Mouse (Mus musculus) heart, adult 18-20 months (tissue): Measurements from ENCODE around the gene Iqschfp. TPM values are rescaled to one million over a fixed set of nuclear protein-coding genes. Genes with fewer than 3 reads are reported as not detected.

Experiments
- DNase-seq, 2 experiments: peaks; one replicate each; pipeline ENCODE4 v3.0.0; 2021 to 2022; ENCODE audit warnings: mixed read lengths in 1 of 2
- total RNA-seq, 2 experiments: library from RNA; stranded (reverse); gene quantifications; 2 replicates each; pipeline ENCODE4 v1.2.3; 2021

Iqschfp gene
- total RNA-seq, 2 experiments from 2014 or later = not detected

- no peak for DNase-seq
Measured at GRCm38 (mm10) chr3:68574097-68574496, 682.1 kb downstream of the Iqschfp start.

DNA sequence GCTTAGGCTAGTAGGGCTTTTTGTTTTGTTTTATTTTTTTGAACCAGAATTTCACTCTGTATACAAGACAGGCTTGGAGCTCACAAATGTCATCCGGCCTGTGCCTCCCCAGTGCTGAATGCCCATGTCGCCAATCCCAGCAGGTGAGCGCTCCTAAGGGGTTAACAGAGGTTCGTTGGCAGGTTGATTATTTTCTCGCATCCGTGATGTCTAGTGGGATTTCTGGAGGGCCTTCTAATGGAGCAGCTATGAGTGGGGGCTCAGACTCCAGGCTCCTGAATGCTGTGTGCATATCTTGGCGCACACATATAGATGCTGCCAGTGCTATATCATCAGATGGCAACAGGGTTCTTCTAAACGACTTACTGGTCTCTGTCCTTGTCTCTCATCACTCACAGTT lies 682.5 kb downstream of the Iqschfp start:
- DNase-seq = no peak

DNA sequence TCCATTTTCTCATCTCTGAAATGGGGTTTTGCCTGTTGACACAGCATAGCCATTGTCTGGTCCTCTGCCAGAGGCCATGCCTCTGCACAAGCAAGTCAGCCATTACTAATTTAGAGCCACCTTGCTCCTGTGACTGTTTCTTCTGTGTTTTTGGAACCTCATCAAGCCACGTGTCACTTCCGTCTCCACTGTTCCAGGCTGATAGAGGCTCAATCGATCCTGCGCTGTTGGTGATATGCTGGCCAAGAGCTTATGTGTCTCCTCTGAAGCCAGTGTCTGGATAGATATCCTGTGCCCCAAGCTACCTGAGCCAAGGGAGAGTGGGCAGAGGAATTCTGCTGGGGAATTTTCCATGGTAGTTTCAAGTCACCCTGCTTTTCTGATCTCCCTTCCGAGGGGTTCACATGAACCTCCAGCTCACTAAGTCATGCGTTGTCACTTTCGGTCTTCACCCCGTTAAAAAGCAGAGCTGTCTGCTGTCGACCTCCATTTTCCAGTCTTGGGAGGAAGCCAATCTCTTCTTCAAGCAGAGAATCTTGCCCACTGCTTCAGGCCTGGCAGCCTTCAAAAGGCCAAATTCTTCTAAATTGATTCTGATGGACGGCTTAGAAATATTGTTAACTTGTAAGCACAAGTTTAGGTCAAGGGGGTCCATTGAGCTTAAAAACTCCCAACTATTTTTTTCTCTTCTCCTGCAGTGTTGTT lies 683.8 kb downstream of the Iqschfp start:
- no peak for DNase-seq

GRCm38 (mm10) chr3:68576431-68576830 lies 684.4 kb downstream of the Iqschfp start:
- no peak for DNase-seq

DNA sequence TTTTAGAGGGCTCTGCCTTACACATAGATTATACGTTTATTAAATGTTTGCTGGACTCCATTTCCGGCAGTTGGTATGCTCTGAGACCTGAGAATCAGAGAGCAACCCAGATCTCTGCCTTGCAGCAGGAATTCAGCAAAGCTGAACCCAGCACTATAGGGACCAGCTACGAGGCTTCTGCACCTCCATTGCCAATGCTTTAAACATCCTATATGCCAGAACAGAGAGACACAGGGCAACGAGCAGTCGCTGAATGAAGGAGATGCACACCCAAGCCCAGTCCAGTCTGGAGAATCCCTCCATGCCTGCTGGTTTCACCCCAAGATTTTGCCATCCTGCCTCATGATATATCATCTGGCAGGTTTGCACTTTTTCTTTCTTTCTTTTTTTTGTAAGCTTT lies 684.9 kb downstream of the Iqschfp start:
- no peak for DNase-seq

DNA sequence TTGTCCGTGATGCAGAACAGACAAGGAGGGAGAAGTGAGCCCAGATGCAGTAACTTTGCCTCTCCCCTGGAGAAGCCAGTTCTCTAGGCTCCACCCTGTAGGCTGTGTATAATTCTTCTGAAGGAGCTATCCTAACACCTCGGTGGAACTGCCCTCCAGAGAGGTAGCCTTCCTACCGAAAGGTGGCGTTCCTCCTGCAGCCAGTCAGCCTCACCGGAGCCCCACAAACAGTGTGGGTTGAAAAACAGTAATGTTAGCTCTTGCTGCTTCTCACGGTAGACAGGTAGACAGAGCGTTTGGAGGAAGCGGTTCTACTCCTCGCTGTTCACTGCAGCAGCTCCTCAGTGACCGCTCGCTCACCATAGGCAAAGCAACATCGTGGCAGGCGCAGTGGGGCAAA lies 689.6 kb downstream of the Iqschfp start:
- no peak for DNase-seq

- no peak for DNase-seq
Measured at GRCm38 (mm10) chr3:68582103-68582740, 690.2 kb downstream of the Iqschfp start.

GRCm38 (mm10) chr3:68583031-68583693 lies 691.1 kb downstream of the Iqschfp start:
- peak in 1 of 2 experiments; percentile 56 for DNase-seq

DNA sequence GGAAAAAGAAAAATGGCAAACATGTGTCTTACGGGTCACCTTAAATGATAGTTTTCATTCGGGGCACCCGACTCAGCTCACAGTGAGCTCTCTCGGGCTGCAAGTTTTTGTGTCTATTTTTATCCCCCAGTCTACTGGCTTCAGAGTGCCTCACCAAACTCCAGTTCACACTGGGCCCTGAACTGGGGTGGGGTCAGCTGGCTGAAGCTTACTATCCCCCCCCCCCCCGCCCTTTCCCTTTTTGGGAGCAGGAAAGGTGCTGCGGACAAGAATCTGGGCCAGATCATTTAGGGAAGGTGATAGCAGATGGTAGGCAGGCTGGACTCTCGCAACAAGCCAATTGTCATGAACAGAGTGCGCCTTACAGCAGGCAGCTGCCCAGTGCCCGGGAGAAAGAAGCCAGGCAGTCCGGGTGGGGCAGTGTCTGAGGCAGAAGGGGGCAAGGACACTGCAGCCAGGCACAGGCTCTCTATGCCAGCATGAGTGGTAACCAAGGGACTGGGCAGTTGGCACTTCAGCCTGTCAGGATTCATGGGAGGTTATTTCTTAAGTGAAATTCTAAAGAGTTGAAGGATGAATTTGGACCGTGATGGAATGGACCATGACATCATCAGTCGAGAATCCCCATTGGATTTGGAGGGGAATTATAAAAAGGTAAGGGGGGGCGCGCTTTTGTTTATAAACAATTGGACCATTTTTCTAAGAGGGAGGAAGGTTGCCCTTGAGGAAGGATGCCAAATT lies 691.9 kb downstream of the Iqschfp start:
- DNase-seq = peak; percentile 74 to 86

DNA sequence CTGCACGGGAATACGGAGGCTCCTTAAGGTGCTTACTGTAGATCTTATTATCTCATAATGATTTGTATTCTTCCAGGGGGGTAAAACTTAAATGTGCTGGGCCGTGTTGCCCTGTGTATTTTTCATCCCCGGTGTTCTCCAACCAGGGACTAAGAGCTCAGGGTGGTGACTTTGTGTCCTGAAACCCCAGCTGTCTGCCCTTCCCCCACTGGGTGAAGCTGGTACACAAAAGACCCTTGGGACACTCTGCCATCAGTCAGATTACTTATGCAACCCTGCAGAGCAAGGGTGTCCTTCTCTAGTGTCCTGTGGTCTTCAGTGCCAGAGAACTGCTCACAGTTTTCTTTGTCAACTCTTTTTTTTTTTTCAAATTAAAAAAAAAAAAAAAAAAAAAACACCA lies 693.2 kb downstream of the Iqschfp start:
- DNase-seq = peak; percentile 61 to 64

- DNase-seq = peak; percentile 65 to 71
Measured at GRCm38 (mm10) chr3:68586646-68587064, 694.6 kb downstream of the Iqschfp start.

DNA sequence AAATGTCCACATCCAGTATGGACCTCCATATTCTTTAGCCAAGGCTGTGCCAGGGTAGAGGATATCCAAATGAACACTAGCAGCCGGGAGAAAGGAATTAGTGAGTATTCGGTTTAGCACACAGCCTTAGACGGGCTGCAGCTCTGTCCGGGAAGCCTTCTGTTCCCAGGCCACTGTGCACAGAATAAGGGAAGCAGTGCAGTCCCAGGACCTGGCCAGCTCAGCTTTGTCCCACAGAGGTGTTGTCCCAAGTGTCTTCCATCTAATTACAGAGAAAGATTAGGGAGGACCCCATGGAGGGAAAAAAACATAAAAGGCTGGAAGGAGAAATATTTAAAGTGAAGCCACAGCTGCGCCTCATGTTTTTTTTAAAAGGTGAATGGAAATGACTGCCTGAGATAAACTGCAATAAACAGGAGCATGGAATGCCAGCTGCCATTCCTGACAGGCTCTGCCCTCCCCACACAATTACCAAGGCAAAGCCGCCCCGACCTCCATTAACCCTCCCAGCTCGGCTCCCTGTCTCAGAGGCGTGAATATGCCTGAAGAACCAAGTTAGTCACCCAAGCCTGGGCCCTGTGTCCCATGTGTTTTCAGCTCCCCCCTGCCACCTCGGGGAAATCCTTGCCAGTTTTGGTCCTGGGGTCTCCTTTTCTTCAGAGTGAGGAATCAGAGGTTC lies 695.7 kb downstream of the Iqschfp start:
- no peak for DNase-seq

GRCm38 (mm10) chr3:68589220-68589840 lies 697.3 kb downstream of the Iqschfp start:
- peak; percentile 69 to 73 for DNase-seq

DNA sequence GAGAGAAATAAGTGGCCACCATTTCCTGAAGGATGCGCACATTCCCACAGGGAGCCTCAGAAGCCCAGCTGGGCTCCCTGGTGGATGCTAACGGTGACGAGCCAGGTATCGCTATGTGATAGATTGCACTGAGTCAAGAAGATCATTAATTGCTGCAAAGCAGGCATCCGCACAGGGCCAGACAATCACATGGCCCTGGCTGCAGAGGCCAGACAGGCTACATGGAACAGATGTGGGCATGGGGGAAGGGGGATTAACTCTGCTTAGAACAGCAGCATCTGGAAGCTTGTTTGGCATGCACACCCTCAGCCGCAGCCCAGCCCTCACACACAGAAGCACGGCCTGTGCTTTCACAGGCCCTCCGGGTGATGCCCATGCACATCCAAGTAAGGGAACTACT lies 698.4 kb downstream of the Iqschfp start:
- DNase-seq = no peak

DNA sequence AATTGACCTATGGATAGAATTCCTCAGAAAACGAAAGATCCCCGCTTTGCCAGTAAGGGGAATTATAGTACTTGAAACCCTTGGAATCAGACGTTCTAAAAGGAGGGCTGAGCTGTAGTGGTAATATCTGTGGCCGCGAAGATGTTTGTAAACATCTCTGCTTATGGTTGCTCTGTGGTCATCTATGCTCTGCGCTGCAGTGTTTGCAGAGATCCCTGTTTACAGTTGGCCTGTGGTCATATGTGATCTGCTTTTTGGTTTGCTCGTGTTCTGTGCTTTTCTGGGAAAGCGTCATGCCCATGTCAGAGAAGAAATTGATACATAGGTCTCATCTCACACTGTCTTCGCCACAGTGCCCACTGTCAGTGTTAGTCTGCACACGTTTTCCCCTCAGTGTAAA lies 700.5 kb downstream of the Iqschfp start:
- no peak for DNase-seq

DNA sequence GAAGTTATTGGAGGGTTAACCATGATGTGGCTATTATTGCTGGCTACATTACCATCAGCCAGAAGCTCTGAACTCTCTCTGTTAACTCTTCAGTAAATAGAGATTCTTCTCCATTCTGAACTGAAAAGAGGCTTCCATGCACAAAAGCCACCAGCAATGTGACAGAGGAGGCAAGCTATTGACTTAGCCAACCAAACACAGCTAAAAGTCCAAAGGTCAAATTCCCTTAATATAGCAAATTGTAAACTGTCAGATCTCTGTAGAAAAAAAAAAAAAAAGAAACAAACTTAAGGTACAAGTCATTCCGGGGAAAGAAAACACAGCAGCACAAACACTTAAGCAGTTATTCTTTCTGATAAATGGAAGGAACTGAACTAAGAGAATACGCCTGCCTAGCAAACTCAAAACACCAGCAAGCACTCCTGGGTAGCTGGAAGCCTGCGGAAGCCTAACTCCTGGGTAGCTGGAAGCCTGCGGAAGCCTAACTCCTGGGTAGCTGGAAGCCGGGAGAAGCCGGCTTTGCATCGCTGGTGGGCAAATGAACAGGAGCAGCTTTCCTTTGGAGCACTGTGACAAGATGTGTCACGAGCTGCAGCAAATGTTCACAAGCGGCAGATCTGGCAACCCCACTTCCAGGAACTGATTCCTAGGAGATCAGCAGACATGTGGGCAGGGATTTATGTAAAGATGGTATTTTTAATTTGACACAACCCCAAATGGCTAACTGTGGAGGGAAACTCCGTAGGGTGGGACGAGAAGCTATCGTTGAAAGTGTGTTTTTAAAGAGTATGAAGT lies 701.2 kb downstream of the Iqschfp start:
- no peak for DNase-seq

- DNase-seq = no peak
Measured at GRCm38 (mm10) chr3:68595316-68595925, 703.4 kb downstream of the Iqschfp start.

DNA sequence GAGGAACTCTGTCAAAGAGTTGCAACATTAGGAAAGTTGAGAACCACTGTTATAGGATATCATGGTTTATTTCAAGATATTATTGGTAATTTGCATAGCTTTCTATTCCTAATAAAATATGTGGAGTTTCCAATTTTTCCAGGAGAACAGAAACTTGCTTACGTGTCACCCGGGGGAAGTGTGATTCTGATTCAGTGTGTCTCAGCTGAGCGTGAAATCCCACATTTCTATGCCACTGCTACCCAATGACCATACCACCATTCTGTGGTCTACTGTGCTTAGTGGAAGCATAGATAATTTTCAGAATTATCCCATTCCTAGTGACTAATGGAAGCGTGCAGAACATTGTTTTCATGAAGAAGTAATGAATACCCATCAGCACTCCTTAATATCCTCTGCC lies 704.9 kb downstream of the Iqschfp start:
- DNase-seq = no peak

GRCm38 (mm10) chr3:68602891-68603290 lies 710.9 kb downstream of the Iqschfp start:
- DNase-seq = peak; percentile 68 to 76

GRCm38 (mm10) chr3:68604467-68604866 lies 712.4 kb downstream of the Iqschfp start:
- DNase-seq = no peak
